Mouse (Mus musculus) heart, adult 2 months (tissue): ENCODE data around the gene Purb.
A peak's percentile ranks its signal among the peaks of the same experiment; 100 is the strongest.

Source experiments
- CTCF ChIP-seq: fragments of 200-600 bp; IDR thresholded peaks from 2 replicates; pipeline ENCODE4 v1.8.1; 2022; ENCODE audit warnings: antibody characterized with exemption, mild to moderate bottlenecking, moderate library complexity
- EP300 ChIP-seq: fragments of 200-500 bp; IDR thresholded peaks from 2 replicates; pipeline ENCODE4 v1.6.1; 2011; ENCODE audit warnings: low read depth, low read length, control low read depth; ENCODE audit not compliant: insufficient read depth
- POLR2A ChIP-seq: fragments of 200-500 bp; IDR thresholded peaks from 2 replicates; pipeline ENCODE4 v1.6.1; 2011; ENCODE audit warnings: mild to moderate bottlenecking, low read depth, low read length, control low read depth; ENCODE audit not compliant: insufficient read depth

DNA sequence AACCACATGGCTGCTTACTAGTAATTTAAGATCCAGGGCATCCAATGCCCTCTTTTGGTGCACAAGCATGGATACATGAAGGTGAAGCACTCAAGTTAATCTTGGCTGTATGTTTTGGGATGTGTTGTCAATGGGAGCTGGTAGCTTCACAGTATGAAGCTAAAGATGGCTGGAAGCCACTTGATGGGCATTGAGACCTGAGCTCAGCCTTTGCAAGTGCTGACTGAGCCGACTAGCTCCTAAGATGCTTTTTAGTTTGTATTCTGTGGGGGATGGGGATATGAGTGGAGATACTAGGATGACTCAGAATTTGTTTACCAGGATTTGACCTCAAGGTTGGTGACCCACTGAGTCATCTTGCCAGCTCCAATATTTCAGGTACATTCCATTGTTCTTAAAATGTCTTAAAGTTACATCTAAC is 55.4 kb downstream of the Purb start:
- TF ChIP-seq CTCF = no peak
- no peak for TF ChIP-seq EP300
- peak; percentile 14; the same call in 1 of the 2 replicates for TF ChIP-seq POLR2A
